Mouse (Mus musculus) liver, postnatal 0 days (tissue): ENCODE measurements around the gene Serpina5.
A peak's percentile ranks its signal among the peaks of the same experiment; 100 is the strongest.

ENCODE experiments used
- CTCF ChIP-seq: sonication (generic); IDR thresholded peaks from 2 replicates; pipeline ENCODE4 v1.5.1; 2016; ENCODE audit warnings: antibody characterized with exemption, low read depth
- EP300 ChIP-seq: IDR thresholded peaks from 2 replicates; pipeline ENCODE4 v1.6.1; 2016; ENCODE audit warnings: antibody characterized with exemption, low read depth, mild to moderate bottlenecking

DNA sequence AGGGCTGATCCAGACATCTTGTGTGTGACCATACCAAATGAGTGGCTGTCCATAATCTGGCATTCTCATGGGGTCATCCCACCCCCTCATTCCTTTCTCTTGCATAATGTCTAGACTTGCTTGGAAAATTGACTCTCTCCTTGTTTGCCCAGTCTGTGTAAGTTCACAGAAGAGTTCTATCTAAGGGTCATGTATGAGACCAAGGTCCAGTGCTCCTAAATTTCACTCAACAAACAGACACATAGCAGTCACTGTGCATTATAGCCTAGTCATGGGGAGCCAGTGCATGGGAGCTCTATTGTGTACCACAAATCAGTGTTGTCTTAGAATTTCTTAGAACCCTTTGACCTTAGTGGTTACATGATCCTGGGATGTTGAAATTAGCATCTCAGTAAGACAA is 6.0 kb downstream of the Serpina5 start:
- TF ChIP-seq CTCF = no peak
- TF ChIP-seq EP300 = peak; percentile 26; the same call in 1 of the 2 replicates
